Mouse (Mus musculus): ENCODE results near the gene Dnajb8. TPM values are rescaled to one million over a fixed set of nuclear protein-coding genes. Genes with fewer than 3 reads are reported as not detected.

The Dnajb8 gene
- not detected for total RNA-seq (2023)

DNA sequence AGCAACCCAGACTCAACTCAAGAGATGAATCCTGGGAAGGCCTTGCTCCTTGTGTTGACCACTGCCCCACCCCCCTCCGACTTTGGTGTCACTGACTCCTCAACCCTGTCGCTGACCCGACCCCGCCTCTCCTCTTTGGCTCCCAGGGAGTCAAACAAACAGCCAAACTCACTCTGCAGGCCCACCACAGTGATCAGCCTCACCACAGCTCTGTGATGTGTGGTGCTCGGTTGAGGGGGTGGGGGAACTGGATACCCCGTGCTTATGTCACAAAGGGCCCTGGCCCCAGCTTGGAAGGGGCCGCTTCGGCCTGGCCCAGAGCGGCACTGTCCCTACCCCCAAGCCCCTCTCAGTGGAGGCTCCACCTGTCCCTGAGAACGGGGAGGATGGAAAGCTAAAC is at the start of gene Dnajb8:
Dnajb8 (plus strand) TSS at position 301 of the 400 bp plus-strand sequence.

DNA sequence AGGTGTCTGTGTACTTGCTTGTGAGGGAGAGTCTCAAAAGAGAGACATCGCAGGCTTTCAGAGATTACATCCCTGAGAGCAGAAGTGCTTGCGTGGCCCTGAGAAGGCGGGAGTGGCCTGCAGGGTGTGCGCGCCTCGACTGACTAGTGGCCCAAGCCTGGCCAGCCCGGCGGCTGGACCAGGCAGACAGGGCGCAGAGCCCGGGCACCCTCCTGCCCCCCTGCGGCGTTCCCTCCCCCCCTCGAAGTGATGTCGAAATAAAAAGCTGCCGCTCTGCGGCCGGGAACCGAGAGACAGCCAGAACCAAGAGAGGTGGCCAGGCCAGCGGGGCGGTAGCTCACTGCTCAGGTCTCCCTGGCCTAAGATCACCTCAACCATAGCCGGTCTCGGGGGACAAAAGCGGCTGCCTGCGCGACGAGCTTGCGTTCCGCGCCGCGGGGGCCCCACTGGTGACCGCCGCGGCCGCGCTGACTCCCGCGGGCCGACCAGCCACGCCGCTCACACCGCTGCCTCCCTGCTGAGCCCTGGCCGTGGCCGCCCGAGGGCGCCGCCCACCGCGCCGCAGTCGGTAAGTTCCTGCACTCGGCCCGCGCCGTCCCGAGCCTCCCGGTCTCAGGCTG is 28.5 kb upstream of the Dnajb8 start, which contains the start of gene Gata2:
Gata2 (plus strand) TSS at position 459 of the 620 bp plus-strand sequence.

Other genes with a start within 250 kb of the Dnajb8 start
- 1 to 10 TPM; 1.2 to 2.4 TPM for gene H1fx, start 240.6 kb upstream of the Dnajb8 start, total RNA-seq (2023)
- gene Rab7, start 177.0 kb upstream of the Dnajb8 start, total RNA-seq (2023) = 100 to 1,000 TPM; 306 to 346 TPM
- gene Rpn1, start 137.8 kb upstream of the Dnajb8 start, total RNA-seq (2023) = 100 to 1,000 TPM; 136 to 145 TPM
- gene Gata2, start 28.4 kb upstream of the Dnajb8 start, total RNA-seq (2023) = 10 to 100 TPM in 1 of 2 experiments, 1 to 10 TPM in 1; 9.0 to 11.0 TPM
- 10 to 100 TPM; 14.8 to 15.9 TPM for gene Eefsec, start 224.3 kb downstream of the Dnajb8 start, total RNA-seq (2023)
- 10 to 100 TPM; 14.5 to 16.4 TPM for gene Ruvbl1, start 243.1 kb downstream of the Dnajb8 start, total RNA-seq (2023)

Data from neutrophil, adult 83 days (primary cell).